Mouse (Mus musculus) adrenal gland, adult 8-10 months (tissue): ENCODE results near the gene Bmper. TPM values are rescaled to one million over a fixed set of nuclear protein-coding genes. Genes with fewer than 3 reads are reported as not detected.

Source experiments
- DNase-seq: peaks from one replicate; pipeline ENCODE4 v3.0.0; 2022
- total RNA-seq, 4 experiments: library from RNA; stranded (reverse); gene quantifications; 2 replicates each; pipeline ENCODE4 v1.2.4; 2022

Bmper gene
- total RNA-seq, 4 experiments from 2014 or later, result 0.66 to 1.1 (median 0.75) TPM

GRCm38 (mm10) chr9:23442168-23442567 is 219.3 kb downstream of the Bmper start:
- no peak for DNase-seq

DNA sequence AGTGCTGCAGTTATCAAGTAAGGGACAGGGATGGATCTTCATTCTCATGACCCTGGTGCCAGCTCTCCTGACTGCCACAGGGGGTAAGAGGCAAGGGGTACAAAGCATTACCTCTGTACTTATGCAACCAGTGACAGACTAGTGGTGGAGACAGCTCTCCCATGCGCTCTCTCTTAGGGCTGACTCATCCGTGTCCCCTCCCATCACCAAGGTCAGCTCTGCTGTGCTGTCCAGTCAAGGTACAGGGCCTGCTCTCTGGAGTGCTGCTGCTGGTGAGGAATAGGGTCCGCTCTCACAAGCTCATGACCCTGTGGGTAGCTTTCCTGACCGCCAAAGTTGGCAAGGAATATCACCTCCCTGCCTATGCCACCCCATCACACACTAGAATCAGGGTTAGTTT is 222.1 kb downstream of the Bmper start:
- peak; percentile 64 for DNase-seq

DNA sequence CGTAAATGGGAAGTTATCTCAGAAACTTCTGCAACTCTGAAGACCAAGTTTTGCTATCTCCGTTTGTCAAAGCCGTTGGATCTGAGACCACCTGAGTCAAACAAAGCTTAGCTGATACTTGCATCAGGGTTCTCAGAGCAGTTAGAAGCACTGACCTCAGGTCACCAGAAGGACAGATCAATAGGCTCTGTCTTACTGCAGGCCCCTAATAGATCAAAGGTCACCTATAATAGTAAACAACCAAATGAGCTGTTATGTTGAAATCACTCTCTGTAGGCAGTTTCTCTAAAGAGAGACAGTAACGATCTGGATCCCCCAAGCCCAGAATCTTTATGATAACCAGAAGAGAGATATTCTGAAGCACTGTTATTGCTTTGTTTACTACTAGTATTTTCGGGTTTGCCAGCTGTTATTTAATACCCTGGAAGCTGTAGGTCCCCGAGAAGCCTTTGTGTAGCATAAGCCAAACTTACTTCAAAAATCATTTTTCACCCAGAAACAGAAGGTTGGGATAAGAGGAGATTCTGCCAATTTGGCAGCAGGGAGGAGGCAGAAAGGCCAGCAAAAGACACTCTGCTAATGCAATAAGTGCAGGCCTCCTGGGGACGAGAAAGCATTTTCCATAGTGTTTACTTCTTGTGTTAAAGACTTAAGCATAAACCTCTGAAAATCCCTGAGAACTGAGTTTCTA is 224.5 kb downstream of the Bmper start:
- DNase-seq, result no peak

- DNase-seq, result no peak
Observed at GRCm38 (mm10) chr9:23453309-23453708, 230.4 kb downstream of the Bmper start.

- no peak for DNase-seq
Observed at GRCm38 (mm10) chr9:23457186-23457585, 234.3 kb downstream of the Bmper start.

- DNase-seq, result no peak
Observed at GRCm38 (mm10) chr9:23460721-23461120, 237.8 kb downstream of the Bmper start.

- no peak for DNase-seq
Observed at GRCm38 (mm10) chr9:23462949-23463608, 240.2 kb downstream of the Bmper start.

GRCm38 (mm10) chr9:23464981-23465630 is 242.2 kb downstream of the Bmper start:
- DNase-seq, result peak; percentile 64

DNA sequence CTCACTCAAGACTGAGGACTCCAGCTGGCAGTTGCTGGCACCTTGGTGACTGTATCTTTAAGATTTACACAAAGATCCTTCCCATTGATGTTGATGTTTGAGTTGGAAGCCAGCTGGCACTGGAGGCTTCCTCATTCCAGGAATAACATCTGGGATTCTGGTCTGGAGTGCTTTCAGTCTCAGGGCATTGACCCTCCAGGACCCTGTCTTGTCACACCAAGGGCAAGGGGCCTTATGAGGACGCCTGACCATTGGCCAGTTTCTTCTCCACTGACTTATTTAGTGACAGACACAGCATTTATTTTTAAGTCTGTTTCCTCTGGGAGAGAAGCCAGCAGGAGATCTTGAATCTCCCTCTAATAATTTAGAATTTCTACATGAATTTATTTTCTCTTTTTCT is 247.0 kb downstream of the Bmper start:
- no peak for DNase-seq

DNA sequence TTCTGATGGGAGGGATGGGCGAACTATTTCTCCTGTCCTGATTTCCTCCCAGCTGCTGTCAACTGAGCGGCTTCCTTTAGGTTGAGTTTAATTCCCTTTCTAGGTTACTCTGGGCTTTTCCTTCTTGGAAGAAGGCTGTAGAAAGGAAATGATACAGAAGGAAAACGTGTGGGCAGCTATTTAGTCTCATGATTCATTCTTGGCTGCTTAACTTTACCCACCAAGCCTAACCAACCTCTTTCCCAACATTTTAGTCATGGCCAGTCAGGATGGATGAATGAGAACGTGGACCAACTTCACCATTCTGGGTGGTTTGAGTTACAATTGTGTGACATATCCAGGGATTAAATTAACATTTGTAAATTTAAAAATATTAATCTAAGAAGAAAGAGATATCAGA is 263.0 kb downstream of the Bmper start:
- no peak for DNase-seq

GRCm38 (mm10) chr9:23486725-23487378 is 264.0 kb downstream of the Bmper start:
- no peak for DNase-seq

DNA sequence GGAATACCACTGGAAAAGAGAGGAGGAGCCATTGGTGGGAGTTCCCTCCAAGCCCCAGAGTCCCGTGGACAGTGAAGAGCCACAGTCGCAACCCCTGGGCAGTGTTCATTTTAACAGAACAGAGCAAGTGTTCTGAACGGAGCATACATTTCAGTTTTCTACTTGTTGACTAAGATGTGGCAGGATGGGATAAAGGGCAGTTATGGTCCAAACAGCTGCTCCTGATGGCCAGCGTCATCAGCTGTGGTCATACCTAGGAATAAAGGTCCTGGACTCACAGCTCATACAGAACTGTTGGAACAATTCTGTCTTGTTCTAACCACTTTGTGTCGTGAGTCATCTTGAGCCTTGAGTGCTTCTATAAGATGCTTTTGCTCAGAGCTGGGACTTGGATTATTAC is 265.4 kb downstream of the Bmper start:
- no peak for DNase-seq

DNA sequence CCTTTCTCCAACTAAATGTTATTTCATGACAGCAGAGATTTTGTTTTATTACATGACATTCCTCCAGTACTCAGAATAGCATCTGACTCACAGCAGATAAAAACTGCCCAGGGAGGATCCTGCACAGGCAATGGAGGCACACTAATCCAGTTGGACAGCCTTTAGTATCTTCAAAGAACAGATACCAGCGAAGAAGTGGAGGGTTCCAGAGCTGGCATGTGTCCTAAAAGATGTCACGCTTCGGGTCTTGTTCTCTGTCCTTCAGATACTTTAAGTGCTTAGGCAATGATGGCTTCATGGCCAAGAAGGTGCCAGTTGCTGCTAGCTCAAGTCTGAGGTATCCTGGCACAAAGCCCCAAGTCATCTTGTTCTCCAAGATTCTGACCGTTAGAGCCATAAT is 272.5 kb downstream of the Bmper start:
- peak; percentile 45 for DNase-seq

GRCm38 (mm10) chr9:23497626-23498025 is 274.8 kb downstream of the Bmper start:
- peak; percentile 11 for DNase-seq

DNA sequence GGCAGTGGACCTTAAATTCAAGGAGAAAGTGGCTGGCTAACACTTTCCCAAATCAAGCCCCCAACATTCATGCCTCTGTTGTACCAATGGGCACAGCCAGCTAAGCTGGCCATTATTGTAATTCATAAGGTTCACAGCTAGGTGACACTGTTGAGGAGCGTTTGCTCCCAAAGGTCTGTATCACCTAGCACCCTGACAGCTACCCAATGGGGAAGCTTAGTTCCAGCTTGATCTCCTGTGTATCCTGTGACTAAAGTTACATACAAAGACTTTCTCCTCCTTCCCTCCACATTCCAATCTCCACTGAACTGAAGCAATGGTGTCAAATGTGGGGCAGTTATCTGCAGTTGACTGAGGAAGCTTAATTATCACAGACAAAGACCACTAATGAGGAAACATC is 311.0 kb downstream of the Bmper start:
- no peak for DNase-seq
